Mouse (Mus musculus) cerebellum, postnatal 10 days (tissue): ENCODE results near the gene Gimap7.
A peak's percentile ranks its signal among the peaks of the same experiment; 100 is the strongest.

ENCODE experiments used
- DNase-seq, 2 experiments: peaks; one replicate each; pipeline ENCODE4 v3.0.0; 2021; ENCODE audit warnings: mixed read lengths in 2 of 2

The Gimap7 gene

GRCm38 (mm10) chr6:48696830-48697554, 21.4 kb upstream of the Gimap7 start:
- no peak for DNase-seq

- DNase-seq: no peak
Measured at GRCm38 (mm10) chr6:48697555-48697930, 20.9 kb upstream of the Gimap7 start.

GRCm38 (mm10) chr6:48698066-48698856, 20.2 kb upstream of the Gimap7 start:
- no peak for DNase-seq

- no peak for DNase-seq
Measured at GRCm38 (mm10) chr6:48698888-48699287, 19.5 kb upstream of the Gimap7 start.

GRCm38 (mm10) chr6:48700251-48701075, 18.0 kb upstream of the Gimap7 start:
- no peak for DNase-seq

GRCm38 (mm10) chr6:48702146-48702545, 16.3 kb upstream of the Gimap7 start:
- no peak for DNase-seq

- DNase-seq: no peak
Measured at GRCm38 (mm10) chr6:48702601-48703000, 15.8 kb upstream of the Gimap7 start.

- DNase-seq: no peak
Measured at GRCm38 (mm10) chr6:48704146-48704545, 14.3 kb upstream of the Gimap7 start.

GRCm38 (mm10) chr6:48706130-48706529, 12.3 kb upstream of the Gimap7 start:
- no peak for DNase-seq

GRCm38 (mm10) chr6:48720326-48720725, 1.9 kb downstream of the Gimap7 start:
- DNase-seq: peak; percentile 9 to 22

GRCm38 (mm10) chr6:48723468-48723867, 5.0 kb downstream of the Gimap7 start:
- DNase-seq: no peak

GRCm38 (mm10) chr6:48725476-48725875, 7.1 kb downstream of the Gimap7 start:
- peak; percentile 10 to 22 for DNase-seq

GRCm38 (mm10) chr6:48727761-48728160, 9.3 kb downstream of the Gimap7 start:
- no peak for DNase-seq

- no peak for DNase-seq
Measured at GRCm38 (mm10) chr6:48732864-48733304, 14.5 kb downstream of the Gimap7 start.

GRCm38 (mm10) chr6:48733660-48734059, 15.2 kb downstream of the Gimap7 start:
- no peak for DNase-seq

GRCm38 (mm10) chr6:48737053-48737452, 18.6 kb downstream of the Gimap7 start:
- DNase-seq: no peak

- peak; percentile 47 to 61 for DNase-seq
Measured at GRCm38 (mm10) chr6:48737688-48738087, 19.3 kb downstream of the Gimap7 start.

- DNase-seq: no peak
Measured at GRCm38 (mm10) chr6:48738961-48739779, 20.7 kb downstream of the Gimap7 start, which contains the start of gene Gimap1. Gimap1 (plus strand) TSS chr6:48739054.

GRCm38 (mm10) chr6:48739780-48740055, 21.3 kb downstream of the Gimap7 start:
- DNase-seq: no peak

- DNase-seq: no peak
Measured at GRCm38 (mm10) chr6:48740501-48741169, 22.2 kb downstream of the Gimap7 start.

GRCm38 (mm10) chr6:48741273-48741672, 22.9 kb downstream of the Gimap7 start:
- DNase-seq: no peak

- peak in 1 of 2 experiments; percentile 14 for DNase-seq
Measured at GRCm38 (mm10) chr6:48741711-48742206, 23.3 kb downstream of the Gimap7 start.
